Mouse (Mus musculus): ENCODE data around the gene Ndufaf8.

The Ndufaf8 gene

GRCm38 (mm10) chr11:120098588-120099511, at the start of gene Ndufaf8, which contains the start of gene Tepsin:
Ndufaf8 (plus strand) TSS chr11:120098928.
Tepsin (minus strand) TSS chr11:120098731.
- peak; percentile 99 for DNase-seq (ENCODE audit: low read depth, low spot score)
- no peaks in the 10 kb centered on the region for H3K27me3 ChIP-seq (ENCODE audit: control insufficient read depth, insufficient read depth, low read length, poor library complexity, severe bottlenecking)
- H3K36me3 ChIP-seq (ENCODE audit: control insufficient read depth, insufficient read depth, low read length, poor library complexity, severe bottlenecking): peaks cover 5% of the 10 kb centered on the region

GRCm38 (mm10) chr11:120049067-120049466, 49.7 kb upstream of the Ndufaf8 start:
- H3K36me3 ChIP-seq (ENCODE audit: control insufficient read depth, insufficient read depth, low read length, poor library complexity, severe bottlenecking): no peaks in the 10 kb centered on the region
- no peak for DNase-seq (ENCODE audit: low read depth, low spot score)
- H3K27me3 ChIP-seq (ENCODE audit: control insufficient read depth, insufficient read depth, low read length, poor library complexity, severe bottlenecking): peaks cover 1% of the 10 kb centered on the region; the same call in 1 of the 2 replicates

- Histone ChIP-seq H3K27me3 (ENCODE audit: control insufficient read depth, insufficient read depth, low read length, poor library complexity, severe bottlenecking) (no peaks in the 10 kb centered on the region; the same call in 1 of the 2 replicates), H3K36me3 (ENCODE audit: control insufficient read depth, insufficient read depth, low read length, poor library complexity, severe bottlenecking) (no peaks in the 10 kb centered on the region)
- DNase-seq (ENCODE audit: low read depth, low spot score): no peak
These were observed 47.5 kb upstream of the Ndufaf8 start for GRCm38 (mm10) chr11:120051124-120051811.

GRCm38 (mm10) chr11:120052274-120052673, 46.5 kb upstream of the Ndufaf8 start:
- H3K27me3 ChIP-seq (ENCODE audit: control insufficient read depth, insufficient read depth, low read length, poor library complexity, severe bottlenecking): no peaks in the 10 kb centered on the region
- no peak for DNase-seq (ENCODE audit: low read depth, low spot score)

GRCm38 (mm10) chr11:120053846-120054245, 44.9 kb upstream of the Ndufaf8 start:
- DNase-seq (ENCODE audit: low read depth, low spot score): no peak
- Histone ChIP-seq H3K27me3 (ENCODE audit: control insufficient read depth, insufficient read depth, low read length, poor library complexity, severe bottlenecking) (no peaks in the 10 kb centered on the region), H3K36me3 (ENCODE audit: control insufficient read depth, insufficient read depth, low read length, poor library complexity, severe bottlenecking) (no peaks in the 10 kb centered on the region)

More at GRCm38 (mm10) chr11:120052274-120052673, 46.5 kb upstream of the Ndufaf8 start:
- no peaks in the 10 kb centered on the region for H3K36me3 ChIP-seq (ENCODE audit: control insufficient read depth, insufficient read depth, low read length, poor library complexity, severe bottlenecking)

GRCm38 (mm10) chr11:120055953-120056732, 42.6 kb upstream of the Ndufaf8 start:
- Histone ChIP-seq H3K36me3 (ENCODE audit: control insufficient read depth, insufficient read depth, low read length, poor library complexity, severe bottlenecking) (no peaks in the 10 kb centered on the region), H3K27me3 (ENCODE audit: control insufficient read depth, insufficient read depth, low read length, poor library complexity, severe bottlenecking) (no peaks in the 10 kb centered on the region)
- no peak for DNase-seq (ENCODE audit: low read depth, low spot score)

- Histone ChIP-seq H3K27me3 (ENCODE audit: control insufficient read depth, insufficient read depth, low read length, poor library complexity, severe bottlenecking) (no peaks in the 10 kb centered on the region), H3K36me3 (ENCODE audit: control insufficient read depth, insufficient read depth, low read length, poor library complexity, severe bottlenecking) (no peaks in the 10 kb centered on the region)
- DNase-seq (ENCODE audit: low read depth, low spot score): no peak
These were observed 38.1 kb upstream of the Ndufaf8 start for GRCm38 (mm10) chr11:120060634-120061033.

GRCm38 (mm10) chr11:120063326-120063725, 35.4 kb upstream of the Ndufaf8 start:
- Histone ChIP-seq H3K36me3 (ENCODE audit: control insufficient read depth, insufficient read depth, low read length, poor library complexity, severe bottlenecking) (no peaks in the 10 kb centered on the region), H3K27me3 (ENCODE audit: control insufficient read depth, insufficient read depth, low read length, poor library complexity, severe bottlenecking) (no peaks in the 10 kb centered on the region)
- no peak for DNase-seq (ENCODE audit: low read depth, low spot score)

- H3K36me3 ChIP-seq (ENCODE audit: control insufficient read depth, insufficient read depth, low read length, poor library complexity, severe bottlenecking): no peaks in the 10 kb centered on the region
- no peak for DNase-seq (ENCODE audit: low read depth, low spot score)
- H3K27me3 ChIP-seq (ENCODE audit: control insufficient read depth, insufficient read depth, low read length, poor library complexity, severe bottlenecking): no peaks in the 10 kb centered on the region
These were observed 34.6 kb upstream of the Ndufaf8 start for GRCm38 (mm10) chr11:120064006-120064667.

- no peaks in the 10 kb centered on the region for H3K36me3 ChIP-seq (ENCODE audit: control insufficient read depth, insufficient read depth, low read length, poor library complexity, severe bottlenecking)
- DNase-seq (ENCODE audit: low read depth, low spot score): no peak
- H3K27me3 ChIP-seq (ENCODE audit: control insufficient read depth, insufficient read depth, low read length, poor library complexity, severe bottlenecking): no peaks in the 10 kb centered on the region
These were observed 34.1 kb upstream of the Ndufaf8 start for GRCm38 (mm10) chr11:120064668-120065040.

GRCm38 (mm10) chr11:120065291-120065690, 33.4 kb upstream of the Ndufaf8 start:
- Histone ChIP-seq H3K36me3 (ENCODE audit: control insufficient read depth, insufficient read depth, low read length, poor library complexity, severe bottlenecking) (no peaks in the 10 kb centered on the region), H3K27me3 (ENCODE audit: control insufficient read depth, insufficient read depth, low read length, poor library complexity, severe bottlenecking) (no peaks in the 10 kb centered on the region)
- peak; percentile 58 for DNase-seq (ENCODE audit: low read depth, low spot score)

- H3K36me3 ChIP-seq (ENCODE audit: control insufficient read depth, insufficient read depth, low read length, poor library complexity, severe bottlenecking): no peaks in the 10 kb centered on the region
- H3K27me3 ChIP-seq (ENCODE audit: control insufficient read depth, insufficient read depth, low read length, poor library complexity, severe bottlenecking): no peaks in the 10 kb centered on the region
- DNase-seq (ENCODE audit: low read depth, low spot score): no peak
These were observed 30.9 kb upstream of the Ndufaf8 start for GRCm38 (mm10) chr11:120067834-120068233.

GRCm38 (mm10) chr11:120069261-120069660, 29.5 kb upstream of the Ndufaf8 start:
- no peaks in the 10 kb centered on the region for H3K36me3 ChIP-seq (ENCODE audit: control insufficient read depth, insufficient read depth, low read length, poor library complexity, severe bottlenecking)
- H3K27me3 ChIP-seq (ENCODE audit: control insufficient read depth, insufficient read depth, low read length, poor library complexity, severe bottlenecking): no peaks in the 10 kb centered on the region
- DNase-seq (ENCODE audit: low read depth, low spot score): no peak

GRCm38 (mm10) chr11:120070286-120070930, 28.3 kb upstream of the Ndufaf8 start:
- Histone ChIP-seq H3K27me3 (ENCODE audit: control insufficient read depth, insufficient read depth, low read length, poor library complexity, severe bottlenecking) (no peaks in the 10 kb centered on the region), H3K36me3 (ENCODE audit: control insufficient read depth, insufficient read depth, low read length, poor library complexity, severe bottlenecking) (no peaks in the 10 kb centered on the region)
- DNase-seq (ENCODE audit: low read depth, low spot score): no peak
